Mouse (Mus musculus) CH12.LX (cell line): ENCODE data around the gene Zxdc. TPM values are rescaled to one million over a fixed set of nuclear protein-coding genes. Genes with fewer than 3 reads are reported as not detected.

Experiments
- DNase-seq: peaks from one replicate; pipeline ENCODE4 v3.0.0-alpha.2; 2013; ENCODE audit errors: extremely low read depth
- H3K27ac ChIP-seq: 2 replicates; pipeline ENCODE4 v1.5.1; 2012; ENCODE audit warnings: low read depth, mild to moderate bottlenecking, control low read depth, moderate library complexity; ENCODE audit not compliant: insufficient read depth
- H3K27me3 ChIP-seq: replicated peaks from 2 replicates; pipeline ENCODE3; 2012; ENCODE audit warnings: inconsistent platforms
- H3K36me3 ChIP-seq, 2 experiments: replicated peaks in 1 of 2; 2 replicates each; pipeline versions ENCODE3 to v1.6.1; 2012; ENCODE audit warnings: inconsistent platforms in 1 of 2, low read length in 1 of 2, mild to moderate bottlenecking in 1 of 2, mixed read lengths in 1 of 2, moderate library complexity in 1 of 2; ENCODE audit not compliant: control insufficient read depth in 1 of 2, insufficient read depth in 1 of 2
- H3K4me1 ChIP-seq, 2 experiments: 2 replicates each; pipeline ENCODE4 v1.6.1; 2012; ENCODE audit warnings: inconsistent platforms in 1 of 2, moderate library complexity in 1 of 2; ENCODE audit not compliant: insufficient read depth in 2 of 2, control insufficient read depth in 1 of 2
- H3K4me2 ChIP-seq: 2 replicates; pipeline ENCODE4 v1.6.1; 2012; ENCODE audit warnings: low read depth, mild to moderate bottlenecking, control low read depth; ENCODE audit not compliant: poor library complexity, insufficient read depth, severe bottlenecking
- H3K4me3 ChIP-seq, 3 experiments: fragments of 150-350 bp in 1 of 3; sonication (generic) in 1 of 3; replicated peaks in 1 of 3; 2 replicates each; pipeline versions ENCODE3 to v1.5.1; 2011 to 2012; ENCODE audit warnings: low read depth in 2 of 3, low read length in 2 of 3, mild to moderate bottlenecking in 2 of 3, moderate library complexity in 2 of 3, control low read depth in 1 of 3, improper control_type of control experiment in 1 of 3, inconsistent platforms in 1 of 3, mixed read lengths in 1 of 3; ENCODE audit not compliant: poor library complexity in 1 of 3
- H3K79me2 ChIP-seq: replicated peaks from 2 replicates; pipeline ENCODE4 v1.6.1; 2012; ENCODE audit warnings: mild to moderate bottlenecking, moderate library complexity; ENCODE audit not compliant: control insufficient read depth, poor library complexity, insufficient read depth, severe bottlenecking; ENCODE audit errors: extremely low read depth
- H3K9ac ChIP-seq: 2 replicates; pipeline ENCODE4 v1.6.1; 2012; ENCODE audit warnings: low read depth, mild to moderate bottlenecking, control low read depth, moderate library complexity; ENCODE audit not compliant: insufficient read depth
- H3K9me3 ChIP-seq: replicated peaks from 2 replicates; pipeline ENCODE3; 2012; ENCODE audit warnings: low read length, inconsistent platforms, mixed read lengths
- BHLHE40 ChIP-seq: IDR thresholded peaks from 2 replicates; pipeline ENCODE4 v1.6.1; 2011; ENCODE audit warnings: mild to moderate bottlenecking, low read depth, low read length, improper control_type of control experiment
- CHD1 ChIP-seq: IDR thresholded peaks from 2 replicates; pipeline ENCODE4 v1.6.1; 2012; ENCODE audit warnings: low read depth, low read length, improper control_type of control experiment, inconsistent platforms
- CHD2 ChIP-seq: IDR thresholded peaks from 2 replicates; pipeline ENCODE4 v1.6.1; 2011; ENCODE audit warnings: low read length, improper control_type of control experiment
- E2F4 ChIP-seq: IDR thresholded peaks from 2 replicates; pipeline ENCODE4 v1.6.1; 2011; ENCODE audit warnings: low read depth, low read length, improper control_type of control experiment; ENCODE audit not compliant: insufficient replicate concordance
- HCFC1 ChIP-seq: IDR thresholded peaks from 2 replicates; pipeline ENCODE4 v1.6.1; 2012; ENCODE audit warnings: low read depth, mild to moderate bottlenecking, inconsistent platforms, low read length, improper control_type of control experiment
- JUN ChIP-seq: IDR thresholded peaks from 2 replicates; pipeline ENCODE4 v1.6.1; 2011; ENCODE audit warnings: low read depth, mild to moderate bottlenecking, low read length, improper control_type of control experiment, moderate library complexity; ENCODE audit not compliant: insufficient read depth
- JUND ChIP-seq: conservative IDR thresholded peaks from 2 replicates; pipeline ENCODE4 v1.6.1; 2011; ENCODE audit warnings: low read depth, low read length, improper control_type of control experiment
- MAFK ChIP-seq: IDR thresholded peaks from 2 replicates; pipeline ENCODE4 v1.6.1; 2011; ENCODE audit warnings: low read length, improper control_type of control experiment; ENCODE audit not compliant: insufficient replicate concordance
- MAX ChIP-seq: IDR thresholded peaks from 2 replicates; pipeline ENCODE4 v1.6.1; 2011; ENCODE audit warnings: low read length, improper control_type of control experiment
- MEF2A ChIP-seq: IDR thresholded peaks from 2 replicates; pipeline ENCODE4 v1.6.1; 2014; ENCODE audit warnings: low read depth, mild to moderate bottlenecking, inconsistent platforms, low read length, improper control_type of control experiment, borderline replicate concordance
- MXI1 ChIP-seq: IDR thresholded peaks from 2 replicates; pipeline ENCODE4 v1.6.1; 2011; ENCODE audit warnings: mild to moderate bottlenecking, low read depth, low read length, improper control_type of control experiment
- MYC ChIP-seq: IDR thresholded peaks from 2 replicates; pipeline ENCODE4 v1.6.1; 2011; ENCODE audit warnings: low read depth, mild to moderate bottlenecking, improper control_type of control experiment, low read length
- NELFE ChIP-seq: IDR thresholded peaks from 2 replicates; pipeline ENCODE4 v1.6.1; 2011; ENCODE audit warnings: low read depth, low read length, improper control_type of control experiment
- POLR2A ChIP-seq: IDR thresholded peaks from 2 replicates; pipeline ENCODE4 v1.6.1; 2011; ENCODE audit warnings: low read depth, mild to moderate bottlenecking, improper control_type of control experiment, low read length
- RCOR1 ChIP-seq: conservative IDR thresholded peaks from 2 replicates; pipeline ENCODE4 v1.6.1; 2012; ENCODE audit warnings: low read depth, mild to moderate bottlenecking, inconsistent platforms, low read length, improper control_type of control experiment
- TBP ChIP-seq: conservative IDR thresholded peaks from 2 replicates; pipeline ENCODE4 v1.6.1; 2011; ENCODE audit warnings: low read depth, low read length, improper control_type of control experiment
- UBTF ChIP-seq: IDR thresholded peaks from 2 replicates; pipeline ENCODE4 v1.6.1; 2012; ENCODE audit warnings: low read depth, mild to moderate bottlenecking, inconsistent platforms, low read length, improper control_type of control experiment, moderate library complexity
- USF1 ChIP-seq: IDR thresholded peaks from 2 replicates; pipeline ENCODE4 v1.6.1; 2014; ENCODE audit warnings: low read depth, mild to moderate bottlenecking, inconsistent platforms, low read length, improper control_type of control experiment
- USF2 ChIP-seq: conservative IDR thresholded peaks from 2 replicates; pipeline ENCODE4 v1.6.1; 2011; ENCODE audit warnings: low read depth, low read length, improper control_type of control experiment
- ZKSCAN1 ChIP-seq: IDR thresholded peaks from 2 replicates; pipeline ENCODE4 v1.6.1; 2012; ENCODE audit warnings: low read depth, inconsistent platforms, low read length, improper control_type of control experiment, borderline replicate concordance
- ZMIZ1 ChIP-seq: IDR thresholded peaks from 2 replicates; pipeline ENCODE4 v1.6.1; 2012; ENCODE audit warnings: low read depth, mild to moderate bottlenecking, inconsistent platforms, low read length, improper control_type of control experiment
- dilution Hi-C: fragments of 300-500 bp; cut with MboI; formaldehyde crosslinking; loops from 2 replicates; pipeline ENCODE4 v1.14.3; 2020; ENCODE audit warnings: low sequenced_read_pairs; ENCODE audit not compliant: extremely low pct_unique_long_range_greater_than_20kb, extremely low pct_ligation_motif_present
- in situ Hi-C: fragments of 300-500 bp; cut with MboI; formaldehyde crosslinking; loops from 3 replicates; pipeline ENCODE4 v1.14.3; 2019; ENCODE audit warnings: low sequenced_read_pairs, low pct_ligation_motif_present, low pct_unique_long_range_greater_than_20kb, mixed read lengths
- polyA plus RNA-seq: library from polyadenylated mRNA; unstranded; fragments of >175 nt; gene quantifications from 2 replicates; pipeline ENCODE4 v1.2.1, GENCODE M21; 2012; ENCODE audit warnings: low read depth; ENCODE audit not compliant: insufficient read length
- total RNA-seq, 2 experiments: library from RNA; depleted of rRNA; stranded (reverse); fragments of 300-350 nt in 1 of 2; fragments of >200 nt in 1 of 2; gene quantifications; 2 replicates each; pipeline ENCODE4 v1.2.3; 2012 to 2014

Zxdc gene
- total and polyA plus RNA-seq, 3 experiments, result 4.7 to 8.3 (median 5.2) TPM

GRCm38 (mm10) chr6:90408632-90409031, 39.3 kb downstream of the Zxdc start:
- TF ChIP-seq MYC (no peak), MAFK (no peak), JUN (no peak), UBTF (no peak), MEF2A (no peak), USF1 (no peak), MXI1 (no peak), USF2 (no peak)
- Histone ChIP-seq H3K9ac (no peak overlapping the region), H3K4me1 (0 out of 4 replicates have a peak, but pooled peaks cover 0 to 4% of the 10 kb centered on the region in 2 experiments), H3K9me3 (no peaks in the 10 kb centered on the region), H3K4me2 (no peak overlapping the region), H3K27ac (no peak overlapping the region), H3K36me3 (peaks cover 4 to 21% of the 10 kb centered on the region in 2 experiments), H3K4me3 (no peak overlapping the region), H3K79me2 (no peaks in the 10 kb centered on the region), H3K27me3 (peaks cover 6% of the 10 kb centered on the region)
- in situ Hi-C loops (no loop called here), dilution Hi-C loops (no loop called here)
- no peak for DNase-seq

GRCm38 (mm10) chr6:90410972-90411371, 41.7 kb downstream of the Zxdc start:
- Histone ChIP-seq H3K9ac (no peak overlapping the region), H3K27me3 (peaks cover 28% of the 10 kb centered on the region), H3K4me2 (no peak overlapping the region), H3K4me1 (0 out of 4 replicates have a peak, but pooled peaks cover 0 to 4% of the 10 kb centered on the region in 2 experiments)
- no peak for DNase-seq
- TF ChIP-seq BHLHE40 (no peak), NELFE (no peak)
- TF ChIP-seq, all 38 proteins: peak for 0
- Histone ChIP-seq H3K4me3 (no peak overlapping the region), H3K27ac (no peak overlapping the region), H3K79me2 (no peaks in the 10 kb centered on the region), H3K36me3 (peaks cover 2 to 3% of the 10 kb centered on the region in 2 experiments), H3K9me3 (no peaks in the 10 kb centered on the region)
- in situ Hi-C loops, result no loop called here
- dilution Hi-C loops, result no loop called here

GRCm38 (mm10) chr6:90411926-90412325, 42.6 kb downstream of the Zxdc start:
- no peak for DNase-seq
- Histone ChIP-seq H3K79me2 (no peaks in the 10 kb centered on the region), H3K4me3 (no peak overlapping the region), H3K4me1 (0 out of 4 replicates have a peak, but pooled peaks cover 0 to 4% of the 10 kb centered on the region in 2 experiments), H3K9me3 (no peaks in the 10 kb centered on the region), H3K4me2 (no peak overlapping the region), H3K9ac (no peak overlapping the region), H3K27me3 (peaks cover 37% of the 10 kb centered on the region), H3K27ac (no peak overlapping the region), H3K36me3 (no peaks in the 10 kb centered on the region)
- dilution Hi-C loops (no loop called here), in situ Hi-C loops (no loop called here)
- TF ChIP-seq E2F4 (no peak), HCFC1 (no peak), MAX (no peak), TBP (no peak), CHD1 (no peak), ZMIZ1 (no peak), JUND (no peak), CHD2 (no peak), RCOR1 (no peak), POLR2A (no peak), ZKSCAN1 (no peak), MXI1 (no peak), UBTF (no peak)
